Mouse (Mus musculus): ENCODE results near the gene Tppp3.
A peak's percentile ranks its signal among the peaks of the same experiment; 100 is the strongest.

The Tppp3 gene

DNA sequence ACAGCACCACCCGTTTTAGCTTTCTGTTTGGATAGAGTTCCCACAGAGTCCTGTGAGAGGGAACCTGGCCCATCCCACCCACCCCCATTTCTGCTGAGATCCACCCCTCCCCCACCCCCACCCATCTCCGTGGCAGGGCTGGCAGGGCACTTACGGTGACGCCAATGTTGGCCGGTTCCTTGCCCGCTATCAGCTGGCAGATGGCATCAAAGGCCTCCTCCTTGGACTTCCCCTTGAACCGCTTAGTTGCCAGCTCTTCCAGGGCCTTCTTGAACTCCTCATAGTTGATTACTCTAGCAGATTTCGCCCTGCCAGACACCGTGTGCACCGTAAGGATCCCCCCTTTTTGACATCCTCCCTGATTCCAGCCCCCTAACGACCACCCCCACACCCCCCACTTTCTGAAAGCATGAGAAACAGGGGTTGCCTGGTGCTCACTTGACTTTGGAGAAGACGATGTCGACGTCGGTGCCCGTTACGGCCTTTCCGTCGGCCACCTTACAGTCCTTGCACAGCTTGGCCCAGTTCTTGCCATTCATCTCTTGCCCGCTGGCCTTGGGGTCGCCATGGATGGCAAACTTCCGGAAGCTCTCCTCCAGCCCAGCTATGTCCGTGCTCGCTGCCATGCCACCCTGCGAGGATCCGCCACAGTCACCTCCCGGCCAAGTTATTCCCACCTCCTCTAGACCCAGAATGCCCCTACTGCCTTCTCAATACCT lies 3.2 kb downstream of the Tppp3 start:
- ATAC-seq (ENCODE audit: insufficient number of reproducible peaks, low FRiP score, low TSS enrichment), result no peak

DNA sequence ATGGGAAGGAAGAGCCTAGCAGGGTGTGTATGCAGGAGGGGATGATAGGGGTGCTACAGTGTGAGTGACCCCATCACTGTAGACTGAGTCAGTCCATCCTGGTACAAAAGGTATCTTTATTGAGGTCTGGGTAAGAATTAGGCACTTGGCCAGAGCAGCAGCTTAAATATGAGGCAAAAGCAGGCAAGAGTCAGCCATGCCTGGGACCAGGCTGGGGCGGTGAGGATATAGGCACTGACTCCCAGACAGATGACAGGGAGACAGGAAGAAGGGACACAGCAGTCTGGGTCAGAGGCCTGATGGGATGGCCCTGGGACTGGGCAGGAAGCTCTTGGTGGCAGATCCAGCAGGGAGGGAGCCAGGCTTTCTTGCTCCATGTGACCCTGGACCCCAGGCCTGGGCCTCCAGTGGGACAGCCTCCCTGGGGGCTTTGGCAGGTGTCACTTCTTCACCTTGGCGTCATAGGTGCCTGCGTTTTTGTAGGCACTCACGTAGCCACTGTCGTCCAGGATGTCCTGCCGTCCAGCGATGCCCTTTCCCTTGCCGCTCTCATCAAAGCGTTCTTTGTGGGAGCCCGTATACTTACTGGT lies 3.8 kb downstream of the Tppp3 start:
- no peak for ATAC-seq (ENCODE audit: insufficient number of reproducible peaks, low FRiP score, low TSS enrichment)

DNA sequence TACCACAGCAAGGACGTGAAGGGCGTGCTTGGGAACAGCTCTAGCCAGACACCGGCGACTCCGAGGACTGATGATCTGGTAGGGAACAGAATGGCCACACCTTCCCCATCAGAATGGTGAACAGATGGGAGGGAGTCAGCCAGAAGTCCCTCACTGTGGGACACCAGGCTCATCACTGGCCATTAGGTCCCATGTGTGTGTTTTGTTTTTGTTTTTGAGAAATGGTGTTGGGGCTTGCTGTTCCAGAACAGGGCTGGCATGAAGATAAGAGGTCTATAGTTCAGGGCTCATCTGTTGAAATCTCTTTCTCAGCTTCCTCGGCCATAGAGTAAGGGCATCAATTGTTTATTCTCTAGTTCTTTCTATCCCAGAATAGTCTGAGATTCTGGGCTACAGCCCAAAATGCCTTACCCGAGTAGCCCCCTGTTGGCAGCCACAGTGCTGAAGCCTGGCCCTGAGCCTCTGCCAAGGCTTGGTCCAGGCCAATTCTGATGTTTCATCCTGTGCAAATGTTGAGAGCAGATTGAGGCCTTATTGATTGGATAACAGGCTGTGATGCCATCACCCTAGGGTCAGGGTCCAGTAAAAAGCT lies 4.5 kb downstream of the Tppp3 start:
- ATAC-seq (ENCODE audit: insufficient number of reproducible peaks, low FRiP score, low TSS enrichment), result peak; percentile 54

DNA sequence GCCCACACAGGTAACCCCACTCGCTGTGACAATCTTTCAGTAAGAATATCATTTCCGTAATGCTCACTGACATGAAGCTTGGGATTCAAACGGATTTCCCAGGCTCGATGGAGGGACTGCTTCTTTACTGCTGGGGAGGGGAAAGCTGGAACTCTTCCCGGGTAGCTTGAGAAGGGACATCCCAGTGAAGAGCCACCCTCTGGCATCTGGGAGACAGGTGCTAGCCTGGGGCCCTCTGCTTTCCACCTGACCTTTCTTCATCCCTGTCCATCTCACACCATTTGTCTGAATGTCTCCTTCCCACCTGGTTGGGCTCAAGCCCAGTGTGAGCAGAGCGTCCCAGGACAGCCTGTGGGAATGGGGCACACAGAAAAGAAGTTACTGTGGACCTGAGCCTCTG lies 5.1 kb downstream of the Tppp3 start:
- no peak; the same call in 1 of the 2 replicates for ATAC-seq (ENCODE audit: insufficient number of reproducible peaks, low FRiP score, low TSS enrichment)

DNA sequence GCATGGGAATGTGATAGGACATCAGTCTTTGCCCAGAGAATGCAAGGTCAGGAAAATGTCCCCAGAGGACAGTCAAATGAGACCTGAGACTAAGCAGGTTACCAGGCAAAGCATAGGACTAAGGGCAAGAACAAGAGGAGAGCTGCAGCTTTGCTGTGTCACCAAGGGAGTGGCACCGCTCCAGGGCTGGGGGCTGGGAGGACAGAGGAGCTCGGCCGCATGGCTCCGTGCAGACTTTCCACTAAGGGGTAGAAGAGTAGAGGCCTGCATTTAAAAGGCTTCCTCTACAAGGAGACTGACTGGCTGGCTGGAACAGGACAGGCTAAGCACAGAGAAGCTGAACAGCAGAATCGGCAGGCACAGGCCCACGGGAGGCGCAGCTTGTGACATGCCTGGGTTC lies 6.7 kb downstream of the Tppp3 start:
- ATAC-seq (ENCODE audit: insufficient number of reproducible peaks, low FRiP score, low TSS enrichment), result no peak

DNA sequence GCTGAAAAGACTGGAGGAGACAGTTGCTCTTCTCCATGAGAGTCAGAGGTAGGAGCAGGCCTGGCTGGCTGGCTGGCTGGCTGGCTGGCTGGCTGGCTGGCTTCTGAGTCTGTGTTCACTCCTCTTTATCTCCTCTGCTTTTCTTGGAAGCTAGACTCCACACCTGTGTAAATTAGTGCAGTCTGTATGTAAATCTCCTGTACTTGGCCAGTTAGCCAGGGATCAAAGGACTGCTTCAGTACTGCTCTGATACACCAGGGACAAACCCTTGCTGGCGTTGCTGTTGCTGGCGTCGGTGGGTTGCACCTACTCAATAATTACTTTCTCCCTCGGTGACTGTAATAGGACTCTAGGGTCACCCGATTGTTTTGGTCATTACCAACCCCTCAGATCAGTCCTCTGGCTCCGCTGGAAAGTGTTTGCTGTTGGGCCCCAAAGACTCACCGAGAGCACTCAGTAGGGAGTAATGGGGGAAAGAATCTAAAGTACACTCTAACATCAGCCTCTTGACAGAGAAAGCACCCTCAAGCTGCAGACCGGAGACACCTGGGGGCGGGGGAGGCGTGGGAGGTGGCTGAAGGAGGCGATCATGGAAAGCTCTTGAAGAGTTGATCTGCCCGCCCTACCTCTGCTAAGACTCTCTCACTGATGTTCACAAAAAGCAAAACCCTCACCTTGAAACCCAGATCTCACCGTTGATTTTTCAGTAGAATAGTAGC lies 10.1 kb downstream of the Tppp3 start:
- ATAC-seq (ENCODE audit: insufficient number of reproducible peaks, low FRiP score, low TSS enrichment), result no peak

DNA sequence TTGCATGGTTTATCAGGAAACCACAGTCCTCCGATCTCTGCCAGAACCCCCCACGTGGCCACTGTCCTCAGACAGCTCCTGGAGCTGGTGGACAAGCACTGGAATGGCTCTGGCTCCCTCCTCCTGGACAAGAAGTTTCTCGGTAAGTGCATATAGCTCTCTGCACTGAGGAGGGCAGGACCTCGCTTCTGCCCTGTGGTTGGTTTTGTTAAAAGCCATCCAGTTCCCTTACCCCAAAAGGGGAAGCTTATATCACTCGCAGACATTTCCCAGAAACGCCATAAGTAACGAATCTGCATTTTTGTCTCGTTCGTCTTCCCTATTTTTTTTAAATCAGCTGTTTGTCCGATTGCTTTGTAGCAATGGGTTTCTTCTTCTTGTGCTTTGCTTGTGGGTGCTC lies 16.1 kb downstream of the Tppp3 start:
- ATAC-seq (ENCODE audit: insufficient number of reproducible peaks, low FRiP score, low TSS enrichment), result no peak

DNA sequence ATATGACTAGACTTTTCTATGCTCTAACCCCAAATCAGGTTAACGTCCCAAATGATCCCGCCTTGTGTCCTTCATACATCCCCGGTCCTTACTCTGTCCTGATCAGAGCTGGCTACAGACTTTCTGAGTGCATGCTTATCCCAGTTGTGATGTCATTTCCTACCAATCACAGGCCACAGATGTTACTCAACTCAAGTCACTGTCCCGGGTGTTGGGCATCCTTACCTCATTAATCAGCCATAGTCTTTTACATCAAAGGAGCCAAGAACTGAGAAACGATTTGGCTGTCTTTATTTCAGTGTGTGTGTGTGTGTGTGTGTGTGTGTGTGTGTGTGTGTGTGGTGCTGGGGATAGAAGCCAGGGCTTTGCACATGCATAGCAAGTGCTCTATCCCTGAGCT lies 17.2 kb downstream of the Tppp3 start:
- no peak for ATAC-seq (ENCODE audit: insufficient number of reproducible peaks, low FRiP score, low TSS enrichment)

DNA sequence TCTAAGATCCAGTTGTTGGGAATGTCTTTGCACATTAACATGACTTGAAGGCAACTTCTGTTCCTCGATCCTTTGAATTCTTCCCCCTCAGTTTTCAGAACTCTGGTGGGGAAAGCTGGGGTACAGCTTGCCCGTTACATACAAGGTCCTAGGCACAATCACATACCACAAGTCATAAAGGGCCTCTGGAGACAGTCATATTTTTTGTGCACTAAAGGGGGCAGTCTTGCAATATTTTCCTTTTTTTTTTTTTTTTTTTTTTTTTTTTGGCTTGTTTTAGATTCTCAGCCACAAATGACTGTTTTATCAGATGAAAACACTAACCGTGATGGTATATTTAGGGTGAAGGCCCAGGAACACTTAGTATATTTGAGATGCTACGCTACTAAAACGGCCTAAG lies 18.0 kb downstream of the Tppp3 start:
- ATAC-seq (ENCODE audit: insufficient number of reproducible peaks, low FRiP score, low TSS enrichment), result no peak

DNA sequence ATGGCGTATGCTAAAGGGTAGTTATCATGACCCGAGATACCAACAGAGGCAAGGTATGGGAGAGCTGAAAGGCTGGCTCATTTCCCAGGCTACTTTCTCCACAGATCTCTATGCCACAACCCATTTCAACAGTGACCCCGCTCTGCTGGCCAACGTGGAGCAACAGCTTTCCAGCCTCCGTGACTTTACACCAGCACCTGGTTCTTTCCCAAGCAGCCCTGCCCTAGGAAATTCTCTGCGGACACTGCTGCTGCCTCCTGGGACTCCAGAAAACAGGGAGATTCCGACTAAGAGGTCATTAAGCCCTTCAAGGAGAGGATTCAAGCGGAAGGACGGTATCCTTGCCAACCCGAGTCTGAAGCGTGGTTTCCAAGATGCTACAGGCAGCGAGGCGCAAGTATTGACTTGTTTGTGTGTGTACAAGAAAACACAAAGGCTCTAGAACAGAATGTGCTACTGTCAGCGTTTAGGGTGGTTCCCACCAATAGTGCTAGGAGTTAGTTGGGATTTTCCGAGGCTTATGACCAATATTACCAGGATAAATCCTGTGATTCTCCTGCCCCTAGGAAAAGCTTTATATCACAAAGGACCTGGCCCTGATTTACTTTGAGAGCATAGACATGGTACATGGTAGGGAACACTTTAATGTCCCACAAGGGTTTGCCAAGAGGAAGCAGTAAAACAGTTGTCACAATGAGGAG lies 19.3 kb downstream of the Tppp3 start:
- no peak for ATAC-seq (ENCODE audit: insufficient number of reproducible peaks, low FRiP score, low TSS enrichment)

DNA sequence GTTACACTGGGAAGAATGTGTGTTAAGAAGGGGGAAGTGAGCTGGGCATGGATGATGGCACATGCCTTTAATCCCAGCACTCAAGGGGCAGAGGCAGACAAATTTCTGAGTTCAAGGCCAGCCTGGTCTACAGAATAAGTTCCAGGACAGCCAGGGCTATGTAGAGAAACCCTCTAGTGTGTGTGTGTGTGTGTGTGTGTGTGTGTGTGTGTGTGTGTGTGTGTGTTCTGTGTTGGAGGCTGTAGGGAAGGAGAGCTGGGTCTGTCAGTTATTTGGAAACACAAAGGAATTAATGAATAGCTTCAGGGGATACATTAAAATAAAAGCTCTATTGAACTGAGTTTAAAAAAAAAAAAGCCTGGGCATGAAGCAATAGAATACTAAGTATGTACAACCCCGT lies 20.3 kb downstream of the Tppp3 start:
- ATAC-seq (ENCODE audit: insufficient number of reproducible peaks, low FRiP score, low TSS enrichment), result no peak

DNA sequence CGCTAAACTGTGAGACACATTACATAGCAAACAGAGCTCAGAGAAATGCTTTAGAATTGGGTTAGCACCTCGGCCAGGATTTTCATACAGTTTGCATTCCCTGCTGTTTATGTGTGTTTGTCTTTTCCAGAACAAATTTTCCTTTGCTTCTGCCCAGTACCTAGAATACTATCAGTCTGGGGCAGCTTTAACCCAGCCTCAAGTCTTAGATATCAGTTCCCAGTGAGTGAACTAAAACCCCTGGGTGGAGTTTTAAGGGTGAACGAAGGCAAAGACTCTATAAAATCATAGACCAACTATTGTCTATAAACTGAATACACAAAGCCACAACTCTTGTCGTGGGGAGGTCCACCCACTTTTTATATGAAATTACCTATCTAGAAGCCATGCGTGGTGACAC lies 22.7 kb downstream of the Tppp3 start:
- ATAC-seq (ENCODE audit: insufficient number of reproducible peaks, low FRiP score, low TSS enrichment), result no peak

DNA sequence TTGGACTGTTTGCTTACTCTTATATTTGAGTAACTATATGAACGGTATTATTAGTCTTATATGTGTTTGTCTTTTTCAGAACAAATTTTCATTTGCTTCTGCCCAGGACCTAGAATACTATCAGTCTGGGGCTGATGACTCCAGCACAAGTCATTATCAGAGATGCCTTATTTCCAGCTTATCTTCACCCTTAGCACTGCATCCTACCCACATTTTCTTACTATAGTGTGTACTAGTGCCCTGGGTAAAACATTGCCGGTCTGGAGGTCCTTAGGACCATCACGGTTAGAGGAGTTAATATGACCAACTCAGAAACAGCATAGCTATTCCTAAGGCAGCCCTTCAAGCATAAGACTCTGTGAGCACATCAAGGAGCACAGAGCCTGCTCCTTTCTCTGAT lies 23.1 kb downstream of the Tppp3 start:
- ATAC-seq (ENCODE audit: insufficient number of reproducible peaks, low FRiP score, low TSS enrichment), result no peak

DNA sequence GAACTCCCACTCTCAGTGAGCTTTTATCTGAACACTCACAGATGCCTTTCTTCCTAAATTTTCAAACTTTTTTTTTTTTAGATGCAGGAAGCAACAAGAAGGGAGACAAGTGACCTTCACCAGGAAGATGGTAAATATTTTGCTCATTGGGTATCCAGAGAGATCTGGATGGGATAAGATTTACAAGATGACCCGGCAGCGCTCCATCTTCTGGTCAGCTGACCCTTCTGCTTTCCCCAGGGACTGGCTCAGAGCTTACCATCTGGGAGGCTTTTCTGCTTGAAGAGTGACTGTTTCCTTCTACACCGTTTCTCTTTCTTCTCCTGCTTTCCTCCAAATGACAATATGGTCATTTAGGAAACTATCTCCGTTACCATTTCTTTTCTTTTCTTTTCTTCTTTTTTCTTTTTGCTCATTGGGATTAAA lies 25.2 kb downstream of the Tppp3 start:
- no peak for ATAC-seq (ENCODE audit: insufficient number of reproducible peaks, low FRiP score, low TSS enrichment)

DNA sequence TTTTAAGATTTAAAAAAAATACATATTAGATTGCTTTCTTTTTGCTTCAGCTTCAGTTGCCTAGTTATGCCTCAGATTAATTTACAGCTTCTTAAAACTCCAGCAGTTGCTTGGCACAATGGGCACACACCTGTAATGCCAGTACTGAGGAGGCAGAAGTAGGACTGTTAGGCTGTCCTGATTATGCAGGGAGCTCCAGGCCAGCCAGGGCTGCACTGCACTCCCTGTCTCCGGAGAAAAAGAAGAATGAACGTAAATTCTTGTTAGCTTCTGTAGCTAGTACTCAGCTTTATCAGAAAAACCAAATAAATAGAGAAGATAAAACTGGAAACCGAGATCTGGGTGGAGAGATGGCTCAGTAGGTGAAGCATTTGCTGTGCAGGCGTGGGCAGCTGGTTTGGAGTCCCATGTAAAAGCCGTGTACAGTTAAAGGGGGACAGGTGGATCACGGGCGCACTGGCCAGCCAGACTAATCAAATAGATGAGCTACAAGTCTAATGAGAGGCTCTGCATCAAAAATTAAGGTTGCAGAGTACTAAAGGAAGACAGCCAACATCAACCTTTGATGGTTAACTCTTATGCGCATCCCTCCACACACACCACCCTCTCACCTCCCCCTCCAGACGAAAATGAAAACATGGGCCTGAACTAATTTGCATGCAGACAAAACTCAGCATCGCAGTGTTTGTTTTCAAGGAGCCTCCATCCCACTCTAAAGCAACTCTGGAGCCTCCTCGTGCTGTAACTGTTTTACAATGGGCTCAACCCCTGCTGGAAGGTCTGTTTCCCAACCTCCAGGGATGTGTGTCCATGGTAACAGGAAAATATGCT lies 25.8 kb downstream of the Tppp3 start:
- no peak; the same call in 1 of the 2 replicates for ATAC-seq (ENCODE audit: insufficient number of reproducible peaks, low FRiP score, low TSS enrichment)

DNA sequence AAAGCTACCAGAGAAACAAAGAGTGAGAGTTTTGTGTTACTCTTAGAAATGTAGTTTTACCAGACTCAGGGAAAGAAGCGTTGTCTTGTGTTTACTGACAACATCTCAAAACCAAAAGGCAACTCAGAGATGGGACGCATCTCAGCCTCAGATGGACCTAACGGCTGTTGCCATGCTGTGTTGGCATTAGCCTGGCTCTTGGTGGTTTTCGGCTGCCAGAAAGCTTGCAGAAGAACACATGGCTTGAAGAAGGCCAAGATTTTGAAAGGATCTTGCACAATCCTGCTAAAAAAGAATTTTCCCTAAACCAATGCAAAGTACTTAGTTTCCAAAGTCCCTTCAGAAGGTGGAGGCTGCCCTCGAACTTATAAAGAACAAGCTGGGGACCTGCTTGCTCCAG lies 28.7 kb downstream of the Tppp3 start:
- ATAC-seq (ENCODE audit: insufficient number of reproducible peaks, low FRiP score, low TSS enrichment), result no peak

DNA sequence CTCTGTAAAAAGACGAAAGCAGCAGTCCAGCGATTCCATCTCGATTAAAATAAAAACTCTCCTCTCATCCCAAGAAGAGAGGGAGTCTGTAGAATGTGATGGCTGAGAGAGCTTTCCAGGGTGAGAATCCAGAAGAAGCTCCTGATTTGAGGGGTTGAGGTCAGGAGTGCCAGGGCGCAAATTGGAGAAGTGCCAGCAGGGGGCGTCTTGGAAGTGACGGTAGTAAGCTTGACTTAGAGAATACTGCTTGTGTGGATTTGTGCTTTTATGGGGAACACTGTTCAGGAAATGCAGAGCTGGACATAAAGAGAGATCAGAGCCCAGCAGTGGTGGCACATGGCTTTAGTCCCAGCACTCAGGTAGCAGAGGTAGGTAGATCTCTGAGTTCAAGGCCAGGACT lies 29.9 kb downstream of the Tppp3 start:
- ATAC-seq (ENCODE audit: insufficient number of reproducible peaks, low FRiP score, low TSS enrichment), result no peak

DNA sequence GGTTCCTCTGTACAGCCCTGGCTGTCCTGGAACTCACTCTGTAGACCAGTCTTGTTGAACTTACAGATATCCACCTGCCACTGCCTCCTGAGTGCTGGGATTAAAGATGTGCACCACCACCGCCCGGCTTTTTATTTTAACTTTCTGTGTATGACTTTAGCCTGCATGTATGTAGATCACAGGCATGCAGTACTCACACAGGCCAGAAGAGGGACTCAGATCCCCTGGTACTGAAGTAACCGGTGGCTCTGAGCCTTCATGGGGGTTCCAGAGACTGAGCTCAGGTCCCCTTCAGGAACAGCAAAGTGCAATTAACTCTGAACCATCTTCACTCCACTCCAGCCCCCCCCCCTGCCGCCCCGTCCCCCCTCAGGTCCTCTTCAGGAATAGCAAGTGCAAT lies 32.5 kb downstream of the Tppp3 start:
- no peak for ATAC-seq (ENCODE audit: insufficient number of reproducible peaks, low FRiP score, low TSS enrichment)

DNA sequence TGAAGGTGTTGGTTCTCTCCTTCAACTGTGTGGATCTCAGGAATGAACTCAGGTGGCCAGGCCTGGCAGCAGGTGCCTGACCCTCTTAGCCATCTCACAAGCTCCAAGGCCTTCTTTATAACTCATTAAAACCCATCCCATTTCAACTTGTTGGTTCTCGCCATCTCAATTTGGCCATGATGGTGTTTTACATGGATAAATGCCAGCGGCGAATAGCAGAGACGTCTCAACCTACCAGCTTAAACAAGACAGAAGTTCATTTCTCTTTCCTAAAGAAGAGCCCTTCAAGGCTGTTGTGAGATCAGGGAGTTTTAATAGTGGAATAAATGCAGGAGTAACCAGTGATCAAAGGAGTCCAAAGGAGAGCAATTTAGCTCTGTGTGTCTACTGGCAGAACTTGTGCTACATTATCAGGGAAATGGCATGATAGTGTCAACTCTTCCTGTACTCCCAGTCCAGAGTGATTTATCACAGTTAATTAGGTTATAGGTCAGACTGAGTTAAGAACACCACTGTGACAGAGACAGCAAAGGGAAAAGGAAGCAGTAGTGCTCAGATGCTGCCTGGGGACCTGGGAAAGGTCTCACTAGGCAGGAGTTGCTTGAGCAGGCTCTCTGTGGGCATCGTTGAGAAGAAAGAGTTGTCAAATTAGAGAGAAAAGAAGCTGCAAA lies 34.1 kb downstream of the Tppp3 start:
- no peak for ATAC-seq (ENCODE audit: insufficient number of reproducible peaks, low FRiP score, low TSS enrichment)

All from cerebellum, adult (tissue).